Comparison of ENCODE assay signal across 8 mouse cellular contexts in the genomic region with DNA sequence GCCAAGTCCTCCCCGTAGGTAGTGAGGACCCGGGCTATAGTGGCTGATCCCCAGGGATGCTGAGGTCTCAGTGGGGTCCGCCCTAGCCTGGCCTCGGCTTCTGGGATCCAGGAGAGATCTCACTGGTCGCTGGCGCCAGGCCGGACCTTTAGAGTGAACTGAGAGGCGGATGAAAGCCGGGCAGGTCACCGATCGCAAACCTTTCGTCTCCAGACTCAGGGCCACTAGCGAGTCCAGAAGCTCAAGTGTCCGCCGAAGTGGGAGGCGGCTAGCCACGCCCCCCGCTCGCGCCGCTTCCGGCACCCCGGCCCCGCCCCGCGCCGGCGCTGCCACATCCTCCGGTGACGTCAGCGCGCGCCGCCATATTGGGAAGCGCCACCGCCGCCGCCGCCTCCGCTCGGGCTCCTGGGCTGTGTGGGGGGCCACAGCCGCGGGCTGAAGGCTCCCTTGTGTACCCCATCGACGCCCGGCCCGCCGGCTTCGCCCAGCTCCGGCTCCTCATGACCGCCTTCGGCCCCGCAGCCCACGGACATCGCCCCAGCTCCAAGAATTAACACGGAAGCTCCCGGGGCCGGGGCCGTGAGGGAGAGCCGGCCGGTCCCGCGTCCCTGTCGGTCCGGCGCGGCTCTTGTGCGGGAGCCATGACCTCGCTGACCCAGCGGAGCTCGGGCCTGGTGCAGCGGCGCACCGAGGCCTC. TPM values are rescaled to one million over a fixed set of nuclear protein-coding genes. Genes with fewer than 3 reads are reported as not detected.
DNase-seq lines count a peak whose midpoint lies in the region; ATAC-seq lines count a peak whose summit lies in the region.

A gene (plus strand): TSS at position 360 of the 697 bp plus-strand sequence.

- DNase-seq in MN1 (ENCODE audit: low spot score): peak; percentile 98
- peak; percentile 95 for DNase-seq in cerebellum, adult 9-10 months
- DNase-seq in frontal cortex, adult 2 months (ENCODE audit: extremely low spot score in 1 of 2, low spot score in 1 of 2): peak; percentile 85 to 94
- peak; percentile 99 for DNase-seq in hindbrain, embryonic 11.5 days (ENCODE audit: low spot score)
- DNase-seq in layer of hippocampus, postnatal 10 days (ENCODE audit: low spot score in 2 of 2): peak; percentile 90 to 96
- peak; percentile 96 for DNase-seq in lung, postnatal 10 days
- DNase-seq in ovary, postnatal 36 days (ENCODE audit: low spot score): peak; percentile 96
- peak; percentile 94 for DNase-seq in thymus, postnatal 25 days

- peak within 1 kb of the TSS; percentile 95 for H3K9ac ChIP-seq in hindbrain, embryonic 11.5 days (ENCODE audit: low read depth, low read length)

- H3K27ac ChIP-seq in hindbrain, embryonic 11.5 days (ENCODE audit: low read depth, low read length): peak within 1 kb of the TSS; percentile 92

- WGBS in hindbrain, embryonic 11.5 days: under 1% methylated on average over 69 of the region's 74 CpGs

- H3K27me3 ChIP-seq in hindbrain, embryonic 11.5 days (ENCODE audit: control insufficient read depth, insufficient read depth, low read length): no peaks in the 10 kb centered on the region

- no peaks in the 10 kb centered on the region for H3K36me3 ChIP-seq in hindbrain, embryonic 11.5 days (ENCODE audit: control insufficient read depth, insufficient read depth, low read length)

- peak; percentile 97 for ATAC-seq in hindbrain, embryonic 11.5 days (ENCODE audit: low FRiP score)

- H3K4me2 ChIP-seq in hindbrain, embryonic 11.5 days (replicated peaks; ENCODE audit: low read depth, low read length): peak within 1 kb of the TSS; percentile 80

- H3K4me3 ChIP-seq in hindbrain, embryonic 11.5 days (ENCODE audit: low read depth, low read length): peak within 1 kb of the TSS; percentile 98

- H3K9me3 ChIP-seq in hindbrain, embryonic 11.5 days (ENCODE audit: control insufficient read depth, low read length): no peaks in the 10 kb centered on the region

- no peaks in the 10 kb centered on the region for H3K4me1 ChIP-seq in hindbrain, embryonic 11.5 days (replicated peaks; ENCODE audit: control insufficient read depth, insufficient read depth, low read length)

RNA-seq across cellular contexts. Expression of the gene that starts here (rescaled TPM):
- polyA plus RNA-seq in frontal cortex, adult 2 months (2012; rRNA removed): 78.8 and 83.7 TPM in 2 replicates
- 110 TPM in 2 replicates for polyA plus RNA-seq in hindbrain, embryonic 11.5 days (2014; fragmentation: Nextera tagmentation; extraction: Ambion mirVana)
- total RNA-seq in layer of hippocampus, postnatal 10 days (2021): 10 to 100 TPM; 89.5 to 92.4 TPM

Comparison
In these comparisons a context has a peak if more than half of its experiments do, and no peak if none do; other contexts are left out.
1. Peak in every context shown above with its lines: DNase-seq, ATAC-seq, H3K4me3 ChIP-seq and H3K27ac ChIP-seq.